Mouse (Mus musculus) intestine, embryonic 15.5 days (tissue): Measurements from ENCODE around the gene Hcn3. TPM values are rescaled to one million over a fixed set of nuclear protein-coding genes. Genes with fewer than 3 reads are reported as not detected.
A peak's percentile ranks its signal among the peaks of the same experiment; 100 is the strongest.

ENCODE experiments used
- ATAC-seq: fragments of 200-750 bp; cut with Nextera tagmentation; 2 replicates; pipeline ENCODE4 v1.8.0; 2017; ENCODE audit warnings: moderate TSS enrichment, moderate library complexity
- H3K27ac ChIP-seq: fragments of 300-500 bp; sonication (generic); 2 replicates; pipeline ENCODE4 v1.5.1; 2015; ENCODE audit warnings: mild to moderate bottlenecking, inconsistent platforms
- H3K27me3 ChIP-seq: fragments of 300-500 bp; sonication (generic); replicated peaks from 2 replicates; pipeline ENCODE4 v1.6.1; 2015; ENCODE audit warnings: inconsistent platforms
- H3K36me3 ChIP-seq: fragments of 300-500 bp; sonication (generic); 2 replicates; pipeline ENCODE4 v1.6.1; 2015; ENCODE audit warnings: inconsistent platforms
- H3K4me1 ChIP-seq: fragments of 300-500 bp; sonication (generic); replicated peaks from 2 replicates; pipeline ENCODE4 v1.6.1; 2015; ENCODE audit warnings: inconsistent platforms
- H3K4me2 ChIP-seq: fragments of 300-500 bp; sonication (generic); replicated peaks from 2 replicates; pipeline ENCODE4 v1.6.1; 2015; ENCODE audit warnings: mild to moderate bottlenecking, inconsistent platforms
- H3K4me3 ChIP-seq: fragments of 300-500 bp; sonication (generic); replicated peaks from 2 replicates; pipeline ENCODE4 v1.5.1; 2015; ENCODE audit warnings: inconsistent platforms
- H3K9ac ChIP-seq: fragments of 300-500 bp; sonication (generic); 2 replicates; pipeline ENCODE4 v1.6.1; 2015; ENCODE audit warnings: inconsistent platforms
- H3K9me3 ChIP-seq: fragments of 300-500 bp; sonication (generic); 2 replicates; pipeline ENCODE4 v1.6.1; 2016; ENCODE audit warnings: inconsistent platforms
- WGBS: fragments of 180-500 bp; shearing (Covaris S2); methylation state at CpG from one replicate; pipeline ENCODE4 v1.1.7; 2015; 5-methylcytosine and 5-hydroxymethylcytosine counted together
- polyA plus RNA-seq: library from polyadenylated mRNA; unstranded; fragments of >200 nt; fragmentation: Nextera tagmentation; extraction: Ambion mirVana; gene quantifications from 2 replicates; pipeline ENCODE4 v1.2.1, GENCODE M21; 2015

The Hcn3 gene
- polyA plus RNA-seq, 1 experiment from 2014 or later, result 2.6 TPM

- 71% methylated on average over 1 of the region's 1 CpGs for WGBS
- H3K36me3 ChIP-seq, result no peaks in the 10 kb centered on the region
Measured at GRCm38 (mm10) chr3:89193351-89193750, 33.4 kb upstream of the Hcn3 start.

GRCm38 (mm10) chr3:89190436-89190835 lies 30.4 kb upstream of the Hcn3 start:
- no peak for ATAC-seq
- no peak overlapping the region for H3K4me3 ChIP-seq
- no peaks in the 10 kb centered on the region for H3K27me3 ChIP-seq
- H3K36me3 ChIP-seq, result no peaks in the 10 kb centered on the region
- H3K9me3 ChIP-seq, result no peaks in the 10 kb centered on the region
- H3K9ac ChIP-seq, result no peak overlapping the region
- no peak overlapping the region for H3K4me2 ChIP-seq
- no peak overlapping the region for H3K27ac ChIP-seq
- WGBS, result 81% methylated on average over 8 of the region's 8 CpGs
- H3K4me1 ChIP-seq, result peaks cover 3% of the 10 kb centered on the region; the same call in 1 of the 2 replicates

More at GRCm38 (mm10) chr3:89193351-89193750, 33.4 kb upstream of the Hcn3 start:
- no peak overlapping the region for H3K4me3 ChIP-seq
- no peaks in the 10 kb centered on the region for H3K27me3 ChIP-seq
- ATAC-seq, result no peak
- H3K4me1 ChIP-seq, result peaks cover 8% of the 10 kb centered on the region; the same call in 1 of the 2 replicates
- no peaks in the 10 kb centered on the region for H3K9me3 ChIP-seq
- H3K9ac ChIP-seq, result no peak overlapping the region
- H3K27ac ChIP-seq, result no peak overlapping the region
- H3K4me2 ChIP-seq, result no peak overlapping the region

GRCm38 (mm10) chr3:89188478-89188875 lies 28.5 kb upstream of the Hcn3 start:
- Histone ChIP-seq H3K27me3 (no peaks in the 10 kb centered on the region), H3K4me2 (no peak overlapping the region), H3K4me3 (no peak overlapping the region), H3K27ac (no peak overlapping the region), H3K9ac (no peak overlapping the region), H3K4me1 (peaks cover 22% of the 10 kb centered on the region), H3K36me3 (no peaks in the 10 kb centered on the region), H3K9me3 (no peaks in the 10 kb centered on the region)
- 75% methylated on average over 12 of the region's 12 CpGs for WGBS
- ATAC-seq, result no peak

- no peak for ATAC-seq
- Histone ChIP-seq H3K4me2 (no peak overlapping the region), H3K4me3 (no peak overlapping the region), H3K9ac (no peak overlapping the region), H3K27me3 (no peaks in the 10 kb centered on the region), H3K9me3 (no peaks in the 10 kb centered on the region), H3K27ac (no peak overlapping the region), H3K4me1 (peaks cover 25% of the 10 kb centered on the region), H3K36me3 (no peaks in the 10 kb centered on the region)
- 86% methylated on average over 18 of the region's 18 CpGs for WGBS
Measured at GRCm38 (mm10) chr3:89187690-89188477, 27.9 kb upstream of the Hcn3 start.

GRCm38 (mm10) chr3:89187197-89187596 lies 27.2 kb upstream of the Hcn3 start:
- H3K4me2 ChIP-seq, result no peak overlapping the region
- no peaks in the 10 kb centered on the region for H3K27me3 ChIP-seq
- no peak overlapping the region for H3K4me3 ChIP-seq
- peaks cover 31% of the 10 kb centered on the region for H3K4me1 ChIP-seq
- 57% methylated on average over 23 of the region's 23 CpGs for WGBS
- H3K27ac ChIP-seq, result no peak overlapping the region
- no peak for ATAC-seq
- H3K9me3 ChIP-seq, result no peaks in the 10 kb centered on the region
- H3K36me3 ChIP-seq, result 0 out of 2 replicates have a peak, but pooled peaks cover 4% of the 10 kb centered on the region
- H3K9ac ChIP-seq, result no peak overlapping the region

- Histone ChIP-seq H3K36me3 (peaks cover 24% of the 10 kb centered on the region), H3K27ac (no peak overlapping the region)
Measured at GRCm38 (mm10) chr3:89183959-89184315, 23.9 kb upstream of the Hcn3 start.

GRCm38 (mm10) chr3:89183058-89183958 lies 23.3 kb upstream of the Hcn3 start, which contains the start of gene Fam189b:
Fam189b (plus strand) TSS chr3:89183143.
- peak; percentile 95 for ATAC-seq
- Histone ChIP-seq H3K27me3 (no peaks in the 10 kb centered on the region), H3K9ac (peak within 1 kb of the TSS; percentile 82), H3K27ac (peak within 1 kb of the TSS; percentile 89), H3K9me3 (no peaks in the 10 kb centered on the region), H3K4me2 (peak within 1 kb of the TSS; percentile 97), H3K4me1 (peaks cover 36% of the 10 kb centered on the region), H3K4me3 (peak within 1 kb of the TSS; percentile 64), H3K36me3 (peaks cover 24% of the 10 kb centered on the region)
- 5% methylated on average over 38 of the region's 39 CpGs for WGBS

More at GRCm38 (mm10) chr3:89183959-89184315, 23.9 kb upstream of the Hcn3 start:
- Histone ChIP-seq H3K27me3 (no peaks in the 10 kb centered on the region), H3K9me3 (no peaks in the 10 kb centered on the region), H3K4me1 (peaks cover 33% of the 10 kb centered on the region), H3K4me3 (peak overlapping the region; percentile 64), H3K9ac (peak overlapping the region; percentile 82), H3K4me2 (peak overlapping the region; percentile 97)
- 82% methylated on average over 6 of the region's 6 CpGs for WGBS
- ATAC-seq, result no peak

GRCm38 (mm10) chr3:89182531-89183057 lies 22.6 kb upstream of the Hcn3 start:
- H3K9me3 ChIP-seq, result no peaks in the 10 kb centered on the region
- 0 out of 2 replicates have a peak overlapping the region, but pooled peaks have one; percentile 32 for H3K27ac ChIP-seq
- H3K27me3 ChIP-seq, result no peaks in the 10 kb centered on the region
- ATAC-seq, result no peak; the same call in 1 of the 2 replicates
- H3K36me3 ChIP-seq, result peaks cover 24% of the 10 kb centered on the region
- H3K4me2 ChIP-seq, result peak overlapping the region; percentile 97
- WGBS, result 47% methylated on average over 7 of the region's 7 CpGs
- peak overlapping the region; percentile 64 for H3K4me3 ChIP-seq
- H3K9ac ChIP-seq, result peak overlapping the region; percentile 82; the same call in 1 of the 2 replicates
- peaks cover 37% of the 10 kb centered on the region for H3K4me1 ChIP-seq

- Histone ChIP-seq H3K4me1 (peaks cover 37% of the 10 kb centered on the region), H3K9ac (no peak overlapping the region), H3K36me3 (peaks cover 24% of the 10 kb centered on the region), H3K4me3 (no peak overlapping the region), H3K4me2 (no peak overlapping the region), H3K27me3 (no peaks in the 10 kb centered on the region), H3K27ac (0 out of 2 replicates have a peak overlapping the region, but pooled peaks have one; percentile 32), H3K9me3 (no peaks in the 10 kb centered on the region)
- 92% methylated on average over 27 of the region's 27 CpGs for whole genome bisulfite sequencing
- no peak for ATAC-seq
Measured at GRCm38 (mm10) chr3:89181749-89182500, 21.9 kb upstream of the Hcn3 start.

- no peak overlapping the region for H3K9ac ChIP-seq
- WGBS, result 87% methylated on average over 11 of the region's 11 CpGs
- H3K36me3 ChIP-seq, result peaks cover 46% of the 10 kb centered on the region
- no peaks in the 10 kb centered on the region for H3K9me3 ChIP-seq
- no peaks in the 10 kb centered on the region for H3K27me3 ChIP-seq
- H3K4me2 ChIP-seq, result peak overlapping the region; percentile 82
- no peak overlapping the region for H3K27ac ChIP-seq
- no peak overlapping the region for H3K4me3 ChIP-seq
- no peak for ATAC-seq
- H3K4me1 ChIP-seq, result peaks cover 21% of the 10 kb centered on the region
Measured at GRCm38 (mm10) chr3:89179056-89179455, 19.1 kb upstream of the Hcn3 start.

GRCm38 (mm10) chr3:89178107-89178385 lies 18.1 kb upstream of the Hcn3 start:
- H3K4me3 ChIP-seq, result peak overlapping the region; percentile 72
- H3K4me1 ChIP-seq, result peaks cover 12% of the 10 kb centered on the region
- H3K4me2 ChIP-seq, result peak overlapping the region; percentile 82
- H3K9me3 ChIP-seq, result no peaks in the 10 kb centered on the region
- H3K9ac ChIP-seq, result peak overlapping the region; percentile 82
- H3K36me3 ChIP-seq, result peaks cover 54% of the 10 kb centered on the region
- peak overlapping the region; percentile 79 for H3K27ac ChIP-seq
- ATAC-seq, result no peak
- WGBS, result 5% methylated on average over 6 of the region's 6 CpGs
- H3K27me3 ChIP-seq, result no peaks in the 10 kb centered on the region
